ENCODE assay signal across 8 mouse cellular contexts in genomic region chr2:156257922-156258761, GRCm38 (mm10). TPM values are rescaled to one million over a fixed set of nuclear protein-coding genes. Genes with fewer than 3 reads are reported as not detected.
DNase-seq lines count a peak whose midpoint lies in the region; ATAC-seq lines count a peak whose summit lies in the region.

No protein-coding gene starts in this region.

- peak; percentile 11 for DNase-seq in gastrocnemius, postnatal 14 days
- DNase-seq in gastrocnemius, adult 18-20 months (ENCODE audit: low spot score) = no peak
- DNase-seq in Muller cell, postnatal 12 days (ENCODE audit: inconsistent ontology term) = peak; percentile 52
- peak; percentile 53 for DNase-seq in lung, postnatal 10 days
- DNase-seq in frontal cortex, postnatal 36 days (ENCODE audit: low spot score in 2 of 2) = no peak
- DNase-seq in embryo, embryonic 10.5 days (ENCODE audit: low spot score) = no peak
- no peak for DNase-seq in frontal cortex, postnatal 10 days (ENCODE audit: low spot score in 2 of 2)

- H3K27me3 ChIP-seq in heart, embryonic 16.5 days (ENCODE audit: control insufficient read depth, insufficient read depth, low read length) = no peaks in the 10 kb centered on the region

- H3K4me3 ChIP-seq in heart, embryonic 16.5 days (ENCODE audit: low read length) = no peak overlapping the region

- peak overlapping the region; percentile 76 for H3K27ac ChIP-seq in heart, embryonic 16.5 days (ENCODE audit: low read length)

- no peak overlapping the region for H3K9ac ChIP-seq in heart, embryonic 16.5 days (ENCODE audit: low read length)

- H3K4me1 ChIP-seq in heart, embryonic 16.5 days (ENCODE audit: control insufficient read depth, insufficient read depth, low read length) = peaks cover 25% of the 10 kb centered on the region

- H3K4me2 ChIP-seq in heart, embryonic 16.5 days (ENCODE audit: low read depth, low read length) = peak overlapping the region; percentile 25; the same call in 1 of the 2 replicates

- H3K9me3 ChIP-seq in heart, embryonic 16.5 days (replicated peaks; ENCODE audit: control insufficient read depth, low read length) = no peaks in the 10 kb centered on the region

- H3K36me3 ChIP-seq in heart, embryonic 16.5 days (ENCODE audit: control insufficient read depth, insufficient read depth) = peaks cover 21% of the 10 kb centered on the region

- no peak for ATAC-seq in heart, embryonic 16.5 days (replicated peaks; ENCODE audit: extremely low read depth, insufficient read depth, low FRiP score)

- 46% methylated on average over 11 of the region's 11 CpGs for WGBS in heart, embryonic 16.5 days

- intact Hi-C loops in gastrocnemius, postnatal 14 days (cut with DNase I; ENCODE audit: low total_unique reads) = no loop called here

RNA-seq across cellular contexts. Expression of gene Cnbd2, which starts 54.0 kb away (rescaled TPM):
- total RNA-seq in gastrocnemius, postnatal 14 days (2021) = 1 to 10 TPM; 1.4 to 2.1 TPM
- 1 to 10 TPM in 1 of 2 experiments, under 1 TPM in 1; 0.89 to 1.0 TPM for total RNA-seq in gastrocnemius, adult 18-20 months (2021)
- 2.2 and 2.7 TPM in 2 replicates for polyA plus RNA-seq in heart, embryonic 16.5 days (2015; fragmentation: Nextera tagmentation; extraction: Ambion mirVana)

RNA-seq across cellular contexts. Expression of gene Scand1, which starts 54.4 kb away (rescaled TPM):
- total RNA-seq in gastrocnemius, postnatal 14 days (2021) = 10 to 100 TPM; 61.1 to 65.0 TPM
- total RNA-seq in gastrocnemius, adult 18-20 months (2021) = 10 to 100 TPM; 64.7 to 64.8 TPM
- 45.3 and 48.2 TPM in 2 replicates for polyA plus RNA-seq in heart, embryonic 16.5 days (2015; fragmentation: Nextera tagmentation; extraction: Ambion mirVana)

Comparison
In these comparisons a context has a peak if more than half of its experiments do, and no peak if none do; other contexts are left out.
1. DNase-seq: peak in gastrocnemius, postnatal 14 days (single experiment), Muller cell, postnatal 12 days (single experiment) and lung, postnatal 10 days (single experiment); none in gastrocnemius, adult 18-20 months (single experiment), frontal cortex, postnatal 36 days (0 of 2), embryo, embryonic 10.5 days (single experiment) and frontal cortex, postnatal 10 days (0 of 2).